Comparison of ENCODE assay signal across 12 mouse cellular contexts in the genomic region with DNA sequence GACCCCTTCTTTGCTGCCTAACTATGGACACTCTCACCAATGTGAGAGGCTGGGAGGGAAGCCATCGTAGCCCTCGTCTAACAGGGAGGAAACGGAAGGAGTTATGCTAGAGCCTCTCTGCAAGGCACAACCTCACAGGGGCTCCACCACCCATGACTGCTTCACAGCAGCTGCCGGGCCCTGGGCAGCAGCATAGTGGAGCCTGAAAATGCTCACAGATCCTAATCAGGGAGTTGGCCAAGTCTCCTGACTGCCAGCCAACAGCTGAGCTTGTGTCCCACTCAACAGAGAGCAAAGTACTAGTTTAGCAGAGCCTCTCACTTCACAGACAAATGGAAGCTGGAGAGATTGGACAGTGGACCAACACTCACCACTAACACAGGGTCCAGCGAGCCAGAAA. TPM values are rescaled to one million over a fixed set of nuclear protein-coding genes. Genes with fewer than 3 reads are reported as not detected.
DNase-seq lines count a peak whose midpoint lies in the region; ATAC-seq and TF ChIP-seq lines count a peak whose summit lies in the region.
"Had no signal": no experiment of that assay in that cellular context is flagged by ENCODE, and none has a peak within 500 bp of the region (broad histone marks: within the 10 kb centered on the region; RNA-seq: fewer than 3 reads in every experiment).

No protein-coding gene starts in this region.

- H3K4me3 ChIP-seq in layer of hippocampus, adult 2 months: no peak overlapping the region
- no peak overlapping the region for H3K4me3 ChIP-seq in embryonic facial prominence, embryonic 15.5 days (replicated peaks)

- ATAC-seq in embryonic facial prominence, embryonic 15.5 days (ENCODE audit: insufficient number of reproducible peaks, low FRiP score, low TSS enrichment, low read depth): peak; percentile 30; the same call in 1 of the 2 replicates

- H3K27me3 ChIP-seq in embryonic facial prominence, embryonic 15.5 days: no peaks in the 10 kb centered on the region

- H3K4me2 ChIP-seq in embryonic facial prominence, embryonic 15.5 days (replicated peaks): no peak overlapping the region
- H3K4me2 ChIP-seq: midbrain, embryonic 11.5 days had no signal

- peaks cover 29% of the 10 kb centered on the region for H3K4me1 ChIP-seq in embryonic facial prominence, embryonic 15.5 days

- TF ChIP-seq CTCF in layer of hippocampus, adult 2 months (conservative IDR thresholded peaks at IDR 0.05): no peak

- H3K36me3 ChIP-seq in embryonic facial prominence, embryonic 15.5 days: no peaks in the 10 kb centered on the region
- H3K36me3 ChIP-seq: G1E had no signal

- H3K9ac ChIP-seq in embryonic facial prominence, embryonic 15.5 days: no peak overlapping the region

- H3K27ac ChIP-seq in layer of hippocampus, adult 2 months: peak overlapping the region; percentile 34
- peak overlapping the region; percentile 41 for H3K27ac ChIP-seq in embryonic facial prominence, embryonic 15.5 days (replicated peaks)

- whole genome bisulfite sequencing in embryonic facial prominence, embryonic 15.5 days: 50% methylated on average over 5 of the region's 5 CpGs

- no peaks in the 10 kb centered on the region for H3K9me3 ChIP-seq in embryonic facial prominence, embryonic 15.5 days (replicated peaks)
- H3K9me3 ChIP-seq: G1E had no signal

- DNase-seq in layer of hippocampus, adult 2 months (ENCODE audit: low spot score in 2 of 2): peak in 1 of 2 experiments; percentile 48
- no peak for DNase-seq in layer of hippocampus, adult 9-10 months (ENCODE audit: low spot score)
- DNase-seq in kidney, postnatal 36 days: peak; percentile 65 to 76
- peak; percentile 41 for DNase-seq in right cerebral cortex, postnatal 14 days
- no peak for DNase-seq in embryo, embryonic 9.5 days (ENCODE audit: extremely low spot score)
- no peak for DNase-seq in spleen, postnatal 14 days (ENCODE audit: low spot score in 2 of 2)
- DNase-seq: adrenal gland, postnatal 14 days; thymus, postnatal 14 days had no signal

RNA-seq across cellular contexts. Expression of a gene that starts 21.5 kb away (rescaled TPM):
- 10 to 100 TPM; 56.2 to 56.3 TPM for total RNA-seq in layer of hippocampus, adult 2 months (2021)
- 1.2 and 1.4 TPM in 2 replicates for polyA plus RNA-seq in embryonic facial prominence, embryonic 15.5 days (2015; fragmentation: Nextera tagmentation; extraction: Ambion mirVana)
- total RNA-seq: adrenal gland, postnatal 14 days; G1E; hematopoietic stem cell, adult 5-6 weeks had no signal
- polyA plus RNA-seq: G1E; midbrain, embryonic 11.5 days had no signal

RNA-seq across cellular contexts. Expression of a gene that starts 29.4 kb away (rescaled TPM):
- under 1 TPM in 1 of 2 experiments, not detected in 1; 0.25 TPM for total RNA-seq in layer of hippocampus, adult 2 months (2021)
- polyA plus RNA-seq in embryonic facial prominence, embryonic 15.5 days (2015; fragmentation: Nextera tagmentation; extraction: Ambion mirVana): 0.13 and 0.27 TPM in 2 replicates
- total RNA-seq: hematopoietic stem cell, adult 5-6 weeks had no signal
- polyA plus RNA-seq: G1E; midbrain, embryonic 11.5 days had no signal

Comparison
In these comparisons a context has a peak if more than half of its experiments do, and no peak if none do; other contexts are left out.
1. DNase-seq: peak in kidney, postnatal 36 days (2 of 2) and right cerebral cortex, postnatal 14 days (single experiment); none in layer of hippocampus, adult 9-10 months (single experiment), embryo, embryonic 9.5 days (single experiment) and spleen, postnatal 14 days (0 of 2).